Mouse (Mus musculus): ENCODE measurements around the gene Pitpnm1.
A peak's percentile ranks its signal among the peaks of the same experiment; 100 is the strongest.

The Pitpnm1 gene

GRCm38 (mm10) chr19:4155223-4156072 is 55.6 kb downstream of the Pitpnm1 start:
- no peak for DNase-seq (ENCODE audit: low read depth)

DNA sequence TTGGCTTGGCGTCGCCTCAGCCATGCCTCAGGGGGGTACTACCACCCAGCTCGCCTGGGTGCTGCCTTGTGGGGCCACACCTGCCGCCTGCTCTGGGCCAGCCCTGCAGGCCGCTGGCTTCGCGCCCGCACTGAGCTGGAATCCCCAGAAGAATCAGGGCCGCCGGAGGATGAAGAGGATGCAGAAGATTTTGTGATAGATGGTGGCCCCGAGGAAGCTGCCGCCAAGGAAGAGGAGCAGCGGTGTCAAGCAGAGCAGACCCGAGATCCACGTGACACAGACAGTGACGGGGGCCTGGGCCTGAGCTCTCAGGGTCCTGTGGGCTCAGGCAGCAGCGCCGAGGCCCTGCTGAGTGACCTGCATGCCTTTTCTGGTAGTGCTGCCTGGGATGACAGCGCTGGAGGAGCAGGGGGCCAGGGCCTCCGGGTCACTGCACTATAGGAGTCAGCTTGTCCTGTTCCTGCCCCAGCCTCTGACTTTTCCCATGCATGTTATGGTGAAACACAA is 56.3 kb downstream of the Pitpnm1 start:
- no peak for DNase-seq (ENCODE audit: low read depth)

DNA sequence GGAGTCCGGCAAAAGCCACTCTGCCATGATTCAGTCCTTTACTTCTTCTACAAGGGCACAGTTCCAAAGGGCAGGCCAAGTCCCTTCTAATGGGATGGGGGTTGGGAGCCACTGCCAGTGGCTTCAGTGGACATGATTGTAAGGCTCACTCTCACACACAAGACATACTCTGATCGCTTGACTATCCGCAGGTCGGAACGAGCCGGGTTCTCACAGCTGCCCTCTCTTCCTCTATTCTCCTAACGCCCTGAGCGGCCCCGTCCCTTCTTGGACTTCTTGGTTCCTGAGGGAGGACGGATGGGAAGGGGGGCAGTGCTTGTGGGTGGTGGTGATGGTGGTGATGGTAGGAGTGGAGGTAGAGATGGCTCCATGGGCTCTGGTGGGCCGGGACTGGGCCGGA is 57.0 kb downstream of the Pitpnm1 start:
- DNase-seq (ENCODE audit: low read depth), result no peak

GRCm38 (mm10) chr19:4159049-4159448 is 59.3 kb downstream of the Pitpnm1 start:
- DNase-seq (ENCODE audit: low read depth), result no peak

- DNase-seq (ENCODE audit: low read depth), result peak; percentile 96
Measured at GRCm38 (mm10) chr19:4162646-4163542, 63.1 kb downstream of the Pitpnm1 start, which contains the start of gene Rps6kb2. Gene Rps6kb2 (minus strand): TSS chr19:4163354.

GRCm38 (mm10) chr19:4163543-4163887 is 63.7 kb downstream of the Pitpnm1 start:
- DNase-seq (ENCODE audit: low read depth), result no peak
